Mouse (Mus musculus): ENCODE data around the gene Rab26.

- TF ChIP-seq CTCF (IDR thresholded peaks at IDR 0.05) (no peak), POLR2A (IDR thresholded peaks at IDR 0.05; ENCODE audit: insufficient read depth, low read depth, low read length) (no peak)
These were observed 4.1 kb downstream of the Rab26 start for GRCm38 (mm10) chr17:24529883-24530282.
